Mouse (Mus musculus) neural tube, embryonic 15.5 days (tissue): ENCODE measurements around the gene Ptchd1. TPM values are rescaled to one million over a fixed set of nuclear protein-coding genes. Genes with fewer than 3 reads are reported as not detected.

Source experiments
- ATAC-seq: fragments of 200-750 bp; cut with Nextera tagmentation; 2 replicates; pipeline ENCODE4 v1.8.0; 2017; ENCODE audit warnings: mild to moderate bottlenecking, moderate TSS enrichment, moderate library complexity; ENCODE audit not compliant: low FRiP score
- H3K27ac ChIP-seq: fragments of 300-500 bp; sonication (generic); replicated peaks from 2 replicates; pipeline ENCODE4 v1.5.1; 2015; ENCODE audit warnings: mild to moderate bottlenecking, inconsistent platforms
- H3K27me3 ChIP-seq: fragments of 300-500 bp; sonication (generic); replicated peaks from 2 replicates; pipeline ENCODE4 v1.6.1; 2015; ENCODE audit warnings: inconsistent platforms
- H3K36me3 ChIP-seq: fragments of 300-500 bp; sonication (generic); 2 replicates; pipeline ENCODE4 v1.6.1; 2015; ENCODE audit warnings: inconsistent platforms
- H3K4me1 ChIP-seq: fragments of 300-500 bp; sonication (generic); 2 replicates; pipeline ENCODE4 v1.6.1; 2015; ENCODE audit warnings: inconsistent platforms
- H3K4me2 ChIP-seq: fragments of 300-500 bp; sonication (generic); 2 replicates; pipeline ENCODE4 v1.6.1; 2015; ENCODE audit warnings: inconsistent platforms, mild to moderate bottlenecking, moderate library complexity
- H3K4me3 ChIP-seq: fragments of 300-500 bp; sonication (generic); replicated peaks from 2 replicates; pipeline ENCODE4 v1.5.1; 2015; ENCODE audit warnings: mild to moderate bottlenecking, inconsistent platforms
- H3K9ac ChIP-seq: fragments of 300-500 bp; sonication (generic); replicated peaks from 2 replicates; pipeline ENCODE4 v1.6.1; 2015; ENCODE audit warnings: mild to moderate bottlenecking, inconsistent platforms
- H3K9me3 ChIP-seq: fragments of 300-500 bp; sonication (generic); replicated peaks from 2 replicates; pipeline ENCODE4 v1.6.1; 2016; ENCODE audit warnings: inconsistent platforms
- WGBS: fragments of 180-500 bp; shearing (Covaris S2); methylation state at CpG from one replicate; pipeline ENCODE4 v1.1.7; 2015; ENCODE audit warnings: mixed read lengths; 5-methylcytosine and 5-hydroxymethylcytosine counted together
- polyA plus RNA-seq: library from polyadenylated mRNA; unstranded; fragments of >200 nt; fragmentation: Nextera tagmentation; extraction: Ambion mirVana; gene quantifications from 2 replicates; pipeline ENCODE4 v1.2.1, GENCODE M21; 2015

The Ptchd1 gene
- polyA plus RNA-seq, 1 experiment from 2014 or later = 14.4 TPM

DNA sequence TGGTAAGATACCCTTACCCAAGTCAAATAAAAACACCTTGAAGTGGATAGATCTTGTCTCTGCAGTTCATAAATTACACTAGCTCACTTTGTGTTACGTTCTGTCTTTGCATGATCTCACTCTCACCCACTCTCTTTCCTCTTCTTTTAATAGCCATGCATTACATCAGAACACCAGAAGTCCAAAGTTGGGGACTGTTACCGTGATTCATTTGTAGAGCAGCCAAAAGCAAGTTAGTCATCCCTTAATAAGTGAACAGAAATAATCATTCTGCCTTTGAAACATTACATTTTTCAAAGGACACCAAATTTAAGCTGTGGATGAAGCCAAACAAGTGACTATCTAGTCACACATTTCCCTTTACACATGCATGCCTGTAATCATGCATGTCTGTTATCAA is 31.1 kb downstream of the Ptchd1 start:
- ATAC-seq = no peak
- 73% methylated on average over 2 of the region's 2 CpGs for WGBS

GRCm38 (mm10) chrX:155591490-155591889 is 32.1 kb downstream of the Ptchd1 start:
- H3K9ac ChIP-seq = no peak overlapping the region
- no peak for ATAC-seq
- no peak overlapping the region for H3K4me2 ChIP-seq
- 75% methylated on average over 3 of the region's 3 CpGs for WGBS
- no peaks in the 10 kb centered on the region for H3K9me3 ChIP-seq
- no peaks in the 10 kb centered on the region for H3K36me3 ChIP-seq
- H3K27me3 ChIP-seq = no peaks in the 10 kb centered on the region
- no peak overlapping the region for H3K4me3 ChIP-seq
- H3K27ac ChIP-seq = no peak overlapping the region
- no peaks in the 10 kb centered on the region for H3K4me1 ChIP-seq

More for the DNA sequence above, 31.1 kb downstream of the Ptchd1 start:
- H3K27ac ChIP-seq = no peak overlapping the region
- no peaks in the 10 kb centered on the region for H3K9me3 ChIP-seq
- no peak overlapping the region for H3K4me2 ChIP-seq
- H3K4me3 ChIP-seq = no peak overlapping the region
- H3K9ac ChIP-seq = no peak overlapping the region
- H3K36me3 ChIP-seq = no peaks in the 10 kb centered on the region
- no peaks in the 10 kb centered on the region for H3K4me1 ChIP-seq
- no peaks in the 10 kb centered on the region for H3K27me3 ChIP-seq

GRCm38 (mm10) chrX:155584586-155584985 is 39.0 kb downstream of the Ptchd1 start:
- Histone ChIP-seq H3K36me3 (no peaks in the 10 kb centered on the region), H3K9me3 (no peaks in the 10 kb centered on the region), H3K4me3 (no peak overlapping the region), H3K4me1 (no peaks in the 10 kb centered on the region), H3K4me2 (no peak overlapping the region), H3K27ac (no peak overlapping the region), H3K27me3 (no peaks in the 10 kb centered on the region), H3K9ac (no peak overlapping the region)
- no peak for ATAC-seq
- 86% methylated on average over 2 of the region's 2 CpGs for WGBS

DNA sequence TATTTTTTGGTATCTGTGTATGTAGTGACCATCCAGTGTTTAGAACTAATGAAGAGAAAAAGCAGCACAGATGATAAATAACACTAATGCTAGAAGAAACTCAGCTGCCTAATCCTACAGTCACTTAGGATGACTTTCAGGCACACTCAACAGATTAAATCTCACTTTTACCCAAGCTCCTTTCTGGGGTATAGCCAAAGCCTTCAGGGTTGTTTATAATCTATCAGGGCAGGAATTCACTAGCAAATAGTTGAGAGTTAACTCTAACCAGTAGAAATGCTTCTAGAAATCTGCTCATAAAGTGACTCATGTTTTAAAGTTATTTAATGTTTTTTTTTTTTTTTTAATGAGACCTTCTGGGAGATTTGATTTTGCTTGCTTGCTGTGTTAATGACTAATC is 43.8 kb downstream of the Ptchd1 start:
- H3K27ac ChIP-seq = no peak overlapping the region
- no peaks in the 10 kb centered on the region for H3K36me3 ChIP-seq
- H3K4me3 ChIP-seq = no peak overlapping the region
- H3K4me1 ChIP-seq = no peaks in the 10 kb centered on the region
- H3K9ac ChIP-seq = no peak overlapping the region
- no peaks in the 10 kb centered on the region for H3K27me3 ChIP-seq
- no peaks in the 10 kb centered on the region for H3K9me3 ChIP-seq
- no peak overlapping the region for H3K4me2 ChIP-seq
- no peak for ATAC-seq

DNA sequence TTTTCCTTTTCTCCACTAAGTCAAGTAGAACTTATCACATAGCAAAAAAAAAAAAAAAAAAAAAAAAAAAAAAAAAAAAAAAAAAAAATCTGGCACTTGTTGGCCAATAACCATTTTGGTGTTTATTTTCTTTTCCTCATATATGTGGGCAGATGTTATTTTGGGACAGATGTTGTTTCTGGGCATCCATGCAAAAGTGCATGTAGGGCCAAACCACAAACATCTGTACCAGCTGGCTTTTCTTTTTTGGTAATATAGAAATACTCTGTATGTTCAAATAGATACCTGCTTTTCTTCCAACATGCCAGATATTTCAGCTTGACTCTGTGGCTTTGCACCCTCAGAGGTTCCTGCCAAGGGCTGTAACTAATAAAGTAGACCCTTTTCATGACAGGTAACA is 51.2 kb downstream of the Ptchd1 start:
- ATAC-seq = no peak
- H3K4me3 ChIP-seq = no peak overlapping the region
- H3K4me2 ChIP-seq = no peak overlapping the region
- H3K9me3 ChIP-seq = no peaks in the 10 kb centered on the region
- no peaks in the 10 kb centered on the region for H3K4me1 ChIP-seq
- H3K27me3 ChIP-seq = no peaks in the 10 kb centered on the region
- H3K9ac ChIP-seq = no peak overlapping the region
- H3K27ac ChIP-seq = no peak overlapping the region
- no peaks in the 10 kb centered on the region for H3K36me3 ChIP-seq

DNA sequence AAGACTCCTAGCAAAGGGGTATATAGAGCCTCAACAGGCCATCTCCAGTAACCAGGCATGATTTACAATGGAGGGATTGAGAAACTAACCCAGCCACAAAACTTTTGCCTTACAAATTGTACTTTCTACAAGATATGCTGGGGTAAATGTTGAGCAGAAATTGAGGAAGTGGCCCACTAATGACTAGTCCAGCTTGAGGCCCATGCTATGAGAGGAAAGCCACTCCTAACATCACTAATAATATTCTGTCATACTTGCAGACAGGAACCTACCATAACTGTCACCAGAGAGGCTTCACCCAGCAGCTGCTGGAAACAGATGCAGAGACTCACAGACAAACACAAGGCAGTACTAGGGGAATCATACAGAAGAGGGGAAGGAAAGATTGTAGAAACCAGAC is 79.8 kb downstream of the Ptchd1 start:
- Histone ChIP-seq H3K9ac (no peak overlapping the region), H3K4me3 (no peak overlapping the region), H3K36me3 (no peaks in the 10 kb centered on the region), H3K9me3 (no peaks in the 10 kb centered on the region), H3K27me3 (no peaks in the 10 kb centered on the region), H3K4me1 (no peaks in the 10 kb centered on the region), H3K27ac (no peak overlapping the region), H3K4me2 (no peak overlapping the region)
- ATAC-seq = no peak

Other genes with a start within 250 kb of the Ptchd1 start
- gene Gm15155, start 927 bp upstream of the Ptchd1 start, polyA plus RNA-seq = 0.57 and 0.95 TPM in 2 replicates